Mouse (Mus musculus): ENCODE data around the gene Trim46. TPM values are rescaled to one million over a fixed set of nuclear protein-coding genes. Genes with fewer than 3 reads are reported as not detected.
"Not testable (repeated sequence)": the region's sequence is repeated elsewhere in the genome, so short reads cannot be mapped to it uniquely, and the experiment has no call there.

The Trim46 gene
- total RNA-seq, 1 experiment from 2014 or later: 7.1 TPM

- no peak for ATAC-seq (replicated peaks; ENCODE audit: low read depth, poor library complexity, severe bottlenecking)
These were observed 7.6 kb downstream of the Trim46 start for GRCm38 (mm10) chr3:89238494-89238893.

GRCm38 (mm10) chr3:89237682-89238081 lies 8.4 kb downstream of the Trim46 start:
- no peak for ATAC-seq (replicated peaks; ENCODE audit: low read depth, poor library complexity, severe bottlenecking)

- no peak for ATAC-seq (replicated peaks; ENCODE audit: low read depth, poor library complexity, severe bottlenecking)
These were observed 9.6 kb downstream of the Trim46 start for GRCm38 (mm10) chr3:89236516-89236915.

- ATAC-seq (replicated peaks; ENCODE audit: low read depth, poor library complexity, severe bottlenecking): peak; percentile 81
These were observed 12.5 kb downstream of the Trim46 start for GRCm38 (mm10) chr3:89233562-89234110.

- ATAC-seq (replicated peaks; ENCODE audit: low read depth, poor library complexity, severe bottlenecking): no peak
These were observed 13.5 kb downstream of the Trim46 start for GRCm38 (mm10) chr3:89232614-89233013.

- ATAC-seq (replicated peaks; ENCODE audit: low read depth, poor library complexity, severe bottlenecking): no peak
These were observed 14.3 kb downstream of the Trim46 start for GRCm38 (mm10) chr3:89231772-89232275.

- no peak for ATAC-seq (replicated peaks; ENCODE audit: low read depth, poor library complexity, severe bottlenecking)
These were observed 14.8 kb downstream of the Trim46 start for GRCm38 (mm10) chr3:89231345-89231744.

- no peak for ATAC-seq (replicated peaks; ENCODE audit: low read depth, poor library complexity, severe bottlenecking)
These were observed 15.5 kb downstream of the Trim46 start for GRCm38 (mm10) chr3:89230561-89230960.

GRCm38 (mm10) chr3:89229276-89229675 lies 16.8 kb downstream of the Trim46 start:
- no peak for ATAC-seq (replicated peaks; ENCODE audit: low read depth, poor library complexity, severe bottlenecking)

GRCm38 (mm10) chr3:89228836-89229235 lies 17.3 kb downstream of the Trim46 start, which contains the start of gene Muc1:
Gene Muc1 (plus strand): TSS chr3:89229057.
- no peak for ATAC-seq (replicated peaks; ENCODE audit: low read depth, poor library complexity, severe bottlenecking)

- ATAC-seq (replicated peaks; ENCODE audit: low read depth, poor library complexity, severe bottlenecking): peak; percentile 82
These were observed 17.9 kb downstream of the Trim46 start for GRCm38 (mm10) chr3:89228180-89228549.

- ATAC-seq (replicated peaks; ENCODE audit: low read depth, poor library complexity, severe bottlenecking): peak; percentile 65
These were observed 18.6 kb downstream of the Trim46 start for GRCm38 (mm10) chr3:89227307-89228179.

GRCm38 (mm10) chr3:89226900-89227299 lies 19.2 kb downstream of the Trim46 start, which contains the start of gene Mtx1:
Gene Mtx1 (minus strand): TSS chr3:89227088.
- ATAC-seq (replicated peaks; ENCODE audit: low read depth, poor library complexity, severe bottlenecking): no peak

- ATAC-seq (replicated peaks; ENCODE audit: low read depth, poor library complexity, severe bottlenecking): no peak
These were observed 19.7 kb downstream of the Trim46 start for GRCm38 (mm10) chr3:89226361-89226760.

GRCm38 (mm10) chr3:89225918-89226317 lies 20.2 kb downstream of the Trim46 start:
- ATAC-seq (replicated peaks; ENCODE audit: low read depth, poor library complexity, severe bottlenecking): no peak

- ATAC-seq (replicated peaks; ENCODE audit: low read depth, poor library complexity, severe bottlenecking): no peak
These were observed 20.7 kb downstream of the Trim46 start for GRCm38 (mm10) chr3:89225321-89225815.

- ATAC-seq (replicated peaks; ENCODE audit: low read depth, poor library complexity, severe bottlenecking): no peak
These were observed 21.3 kb downstream of the Trim46 start for GRCm38 (mm10) chr3:89224796-89225195.

- no peak for ATAC-seq (replicated peaks; ENCODE audit: low read depth, poor library complexity, severe bottlenecking)
These were observed 24.9 kb downstream of the Trim46 start for GRCm38 (mm10) chr3:89221167-89221566.

- ATAC-seq (replicated peaks; ENCODE audit: low read depth, poor library complexity, severe bottlenecking): no peak; the same call in 1 of the 2 replicates
These were observed 26.6 kb downstream of the Trim46 start for GRCm38 (mm10) chr3:89219546-89219945.

GRCm38 (mm10) chr3:89218271-89218670 lies 27.8 kb downstream of the Trim46 start:
- ATAC-seq (replicated peaks; ENCODE audit: low read depth, poor library complexity, severe bottlenecking): no peak

- ATAC-seq (replicated peaks; ENCODE audit: low read depth, poor library complexity, severe bottlenecking): not testable (repeated sequence)
These were observed 29.7 kb downstream of the Trim46 start for GRCm38 (mm10) chr3:89216407-89216806.
